Mouse (Mus musculus) urinary bladder, postnatal 36 days (tissue): Measurements from ENCODE around the gene Dync1li1.

Experiments
- DNase-seq, 2 experiments: peaks; one replicate each; pipeline ENCODE4 v3.0.0; 2022; ENCODE audit warnings: low spot score in 2 of 2, mixed read lengths in 1 of 2

Gene Dync1li1

GRCm38 (mm10) chr9:114768066-114768465 lies 79.5 kb downstream of the Dync1li1 start:
- DNase-seq: no peak

- DNase-seq: no peak
These were observed 81.6 kb downstream of the Dync1li1 start for GRCm38 (mm10) chr9:114770224-114770623.

GRCm38 (mm10) chr9:114771565-114771964 lies 83.0 kb downstream of the Dync1li1 start:
- no peak for DNase-seq
